Mouse (Mus musculus): ENCODE data around the gene Polr2j.
A peak's percentile ranks its signal among the peaks of the same experiment; 100 is the strongest.

Polr2j gene

DNA sequence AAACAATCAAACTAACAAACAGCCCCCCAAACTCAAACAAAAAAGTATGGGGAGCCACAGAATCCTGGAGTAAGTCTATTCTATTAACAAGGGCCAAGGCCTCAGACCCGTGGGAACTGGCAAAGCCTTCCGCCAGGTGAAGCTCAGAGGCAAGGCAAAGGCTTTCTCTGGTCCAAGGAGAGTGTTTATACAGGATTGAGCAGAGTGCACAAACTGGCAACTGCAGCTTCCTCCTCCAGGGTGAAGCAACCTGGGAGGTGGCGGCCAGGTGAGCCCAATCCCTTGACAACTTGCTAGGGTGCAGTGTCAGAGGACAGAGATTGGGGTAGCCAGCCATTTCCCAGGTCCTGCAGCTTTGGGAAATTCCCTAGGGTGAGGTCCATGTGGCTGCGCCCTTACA lies 50.9 kb downstream of the Polr2j start:
- no peak for DNase-seq (ENCODE audit: low spot score in 2 of 2)

DNA sequence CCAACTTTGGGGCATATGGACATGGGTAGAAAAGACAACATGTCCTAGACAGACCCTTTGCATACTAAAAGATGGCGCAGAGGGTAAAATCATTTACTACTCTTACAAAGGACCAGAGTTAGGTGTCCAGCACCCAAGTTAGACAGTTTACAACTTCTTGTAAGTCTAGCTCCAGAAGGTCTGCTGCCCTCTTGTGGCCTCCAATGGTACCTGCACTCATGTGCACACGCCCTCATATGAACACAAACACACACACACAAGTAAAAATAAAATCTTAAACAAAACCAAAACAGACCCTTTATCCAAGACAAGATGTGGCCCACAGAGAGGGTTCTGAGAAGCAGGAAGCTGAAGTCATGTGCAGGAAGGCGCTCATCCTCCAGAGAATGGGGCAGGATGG lies 51.6 kb downstream of the Polr2j start:
- no peak for DNase-seq (ENCODE audit: low spot score in 2 of 2)

GRCm38 (mm10) chr5:136169626-136170511 lies 53.4 kb downstream of the Polr2j start:
- DNase-seq (ENCODE audit: low spot score in 2 of 2) = peak; percentile 68 to 71

DNA sequence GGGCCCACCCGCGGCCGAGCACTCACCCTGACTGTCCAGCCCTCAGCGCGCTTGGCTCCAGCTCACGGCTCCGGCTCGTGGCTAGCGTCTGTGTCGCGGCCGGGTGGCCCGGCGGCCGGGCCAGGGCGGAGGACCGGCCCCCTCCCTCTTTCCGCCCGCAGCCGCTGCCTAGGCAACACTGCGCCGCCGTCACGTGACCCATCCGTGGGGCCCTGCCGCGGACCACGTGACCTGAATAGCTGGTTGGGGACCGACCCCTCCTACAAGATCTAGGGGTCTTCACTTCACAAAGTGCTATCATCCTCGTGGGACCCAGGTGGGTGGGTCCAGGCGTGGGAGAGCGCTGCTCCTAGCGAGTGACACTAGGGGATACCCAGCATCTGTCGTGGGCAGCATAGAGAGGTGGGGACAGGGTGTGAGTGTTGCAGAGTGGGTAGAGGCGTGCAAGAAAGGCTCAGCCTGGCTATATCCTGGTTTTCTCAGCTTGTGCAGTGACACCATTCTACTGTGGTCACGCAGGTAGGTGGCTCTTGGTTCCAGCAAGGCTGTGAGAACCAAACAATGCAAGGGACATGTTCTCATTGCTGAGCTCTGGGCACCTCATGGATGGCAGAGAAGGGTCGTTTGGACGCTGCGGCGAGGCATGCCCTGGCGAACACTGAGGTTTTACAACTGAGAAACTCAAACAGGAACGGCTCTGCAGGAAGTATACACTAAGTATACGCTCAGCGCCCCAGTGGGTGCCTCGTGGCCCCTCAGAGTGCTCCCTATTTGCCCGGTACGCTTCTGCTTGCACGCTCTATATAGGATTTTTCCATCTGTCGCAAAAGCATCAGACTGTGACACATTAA lies 54.3 kb downstream of the Polr2j start, which contains the start of gene Orai2:
Gene Orai2, minus strand, starts transcription at position 202 of the 851 bp plus-strand sequence.
- peak; percentile 90 for DNase-seq (ENCODE audit: low spot score in 2 of 2)

DNA sequence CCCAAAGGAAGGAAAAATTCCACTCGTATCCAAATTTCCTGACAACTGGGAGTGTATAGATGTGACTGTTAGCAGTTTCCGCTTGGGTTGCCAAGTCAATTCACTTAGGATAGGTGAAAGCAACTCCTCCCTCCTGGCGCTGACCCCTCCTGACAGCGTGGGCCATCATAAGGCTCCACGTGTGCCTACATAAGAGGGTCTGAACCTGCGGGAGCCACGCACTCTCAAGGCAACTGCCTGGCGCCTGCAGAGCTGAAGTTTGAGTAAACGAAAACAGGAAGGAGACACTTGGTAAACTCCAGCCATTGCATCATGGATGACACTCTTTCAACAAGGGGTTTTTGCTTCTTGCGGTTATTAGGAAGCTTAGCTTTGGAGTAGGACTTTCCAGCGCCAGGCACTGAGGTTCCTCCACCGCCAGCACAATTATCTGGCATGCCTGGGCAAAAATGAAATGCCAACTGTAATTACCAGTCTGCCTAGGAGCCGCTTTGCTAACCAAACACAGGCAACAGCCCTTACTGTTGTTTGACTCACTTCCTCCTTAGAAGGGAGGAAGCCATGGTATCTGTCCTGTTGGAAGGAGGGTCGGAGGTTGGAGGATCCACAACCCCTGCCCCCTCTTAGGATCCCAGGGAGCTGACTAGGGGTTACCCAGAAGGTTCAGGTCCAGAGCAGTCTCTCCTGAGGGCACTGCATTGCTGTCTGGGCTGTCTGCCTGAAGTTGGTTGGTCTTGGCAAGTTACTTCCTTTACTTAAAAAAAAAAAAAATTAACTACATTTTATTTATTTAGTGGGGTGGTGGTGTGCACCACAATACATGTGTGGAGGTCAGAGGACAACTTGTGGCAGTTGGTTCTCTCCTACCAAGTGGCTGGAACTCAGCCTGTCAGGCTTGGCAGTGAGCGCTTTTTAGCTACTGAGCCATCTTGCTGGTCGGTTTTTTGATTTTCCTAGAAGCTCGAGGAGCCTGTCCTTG lies 55.2 kb downstream of the Polr2j start:
- DNase-seq (ENCODE audit: low spot score in 2 of 2) = no peak
